Mouse (Mus musculus): ENCODE measurements at regions not wholly inside any gene's neighbourhood (a gene's known extent, or its start where the extent isn't known, plus 50 kb on each side); places are given as distances from the start of the nearest gene placed in this dataset.

- TF ChIP-seq POLR2A (IDR thresholded peaks at IDR 0.05; ENCODE audit: borderline replicate concordance, extremely low read depth, insufficient read depth, insufficient read length, poor library complexity, severe bottlenecking) (no peak), CTCF (IDR thresholded peaks at IDR 0.05; ENCODE audit: borderline replicate concordance, extremely low read depth, insufficient read depth, insufficient read length) (no peak)
- DNase-seq (ENCODE audit: low read depth) = no peak
Observed at GRCm38 (mm10) chr14:9492228-9492627, 826.2 kb upstream of the 4930452B06Rik start.

- TF ChIP-seq POLR2A (IDR thresholded peaks at IDR 0.05; ENCODE audit: borderline replicate concordance, extremely low read depth, insufficient read depth, insufficient read length, poor library complexity, severe bottlenecking) (no peak), CTCF (IDR thresholded peaks at IDR 0.05; ENCODE audit: borderline replicate concordance, extremely low read depth, insufficient read depth, insufficient read length) (no peak)
- no peak for DNase-seq (ENCODE audit: low read depth)
Observed at GRCm38 (mm10) chr14:9488585-9488984, 822.5 kb upstream of the 4930452B06Rik start.

GRCm38 (mm10) chr14:9478981-9479380 is 812.9 kb upstream of the 4930452B06Rik start:
- no peak for DNase-seq (ENCODE audit: low read depth)
- TF ChIP-seq POLR2A (IDR thresholded peaks at IDR 0.05; ENCODE audit: borderline replicate concordance, extremely low read depth, insufficient read depth, insufficient read length, poor library complexity, severe bottlenecking) = no peak
- TF ChIP-seq CTCF (IDR thresholded peaks at IDR 0.05; ENCODE audit: borderline replicate concordance, extremely low read depth, insufficient read depth, insufficient read length) = no peak

- DNase-seq (ENCODE audit: low read depth) = no peak
- TF ChIP-seq CTCF (IDR thresholded peaks at IDR 0.05; ENCODE audit: borderline replicate concordance, extremely low read depth, insufficient read depth, insufficient read length) (no peak), POLR2A (IDR thresholded peaks at IDR 0.05; ENCODE audit: borderline replicate concordance, extremely low read depth, insufficient read depth, insufficient read length, poor library complexity, severe bottlenecking) (no peak)
Observed at GRCm38 (mm10) chr14:9475169-9475568, 809.1 kb upstream of the 4930452B06Rik start.

- DNase-seq (ENCODE audit: low read depth) = no peak
- TF ChIP-seq POLR2A (IDR thresholded peaks at IDR 0.05; ENCODE audit: borderline replicate concordance, extremely low read depth, insufficient read depth, insufficient read length, poor library complexity, severe bottlenecking) (no peak), CTCF (IDR thresholded peaks at IDR 0.05; ENCODE audit: borderline replicate concordance, extremely low read depth, insufficient read depth, insufficient read length) (no peak)
Observed at GRCm38 (mm10) chr14:9469686-9470085, 803.6 kb upstream of the 4930452B06Rik start.

- no peak for DNase-seq (ENCODE audit: low read depth)
- TF ChIP-seq POLR2A (IDR thresholded peaks at IDR 0.05; ENCODE audit: borderline replicate concordance, extremely low read depth, insufficient read depth, insufficient read length, poor library complexity, severe bottlenecking) (no peak), CTCF (IDR thresholded peaks at IDR 0.05; ENCODE audit: borderline replicate concordance, extremely low read depth, insufficient read depth, insufficient read length) (no peak)
Observed at GRCm38 (mm10) chr14:9468654-9469053, 802.6 kb upstream of the 4930452B06Rik start.

- DNase-seq (ENCODE audit: low read depth) = no peak
- no peak for TF ChIP-seq POLR2A (IDR thresholded peaks at IDR 0.05; ENCODE audit: borderline replicate concordance, extremely low read depth, insufficient read depth, insufficient read length, poor library complexity, severe bottlenecking)
- TF ChIP-seq CTCF (IDR thresholded peaks at IDR 0.05; ENCODE audit: borderline replicate concordance, extremely low read depth, insufficient read depth, insufficient read length) = no peak
Observed at GRCm38 (mm10) chr14:9467690-9468458, 801.8 kb upstream of the 4930452B06Rik start.

- TF ChIP-seq POLR2A (IDR thresholded peaks at IDR 0.05; ENCODE audit: borderline replicate concordance, extremely low read depth, insufficient read depth, insufficient read length, poor library complexity, severe bottlenecking) (no peak), CTCF (IDR thresholded peaks at IDR 0.05; ENCODE audit: borderline replicate concordance, extremely low read depth, insufficient read depth, insufficient read length) (no peak)
- DNase-seq (ENCODE audit: low read depth) = no peak
Observed at GRCm38 (mm10) chr14:9460006-9460405, 794.0 kb upstream of the 4930452B06Rik start.

GRCm38 (mm10) chr14:9458856-9459255 is 792.8 kb upstream of the 4930452B06Rik start:
- no peak for DNase-seq (ENCODE audit: low read depth)
- TF ChIP-seq CTCF (IDR thresholded peaks at IDR 0.05; ENCODE audit: borderline replicate concordance, extremely low read depth, insufficient read depth, insufficient read length) (no peak), POLR2A (IDR thresholded peaks at IDR 0.05; ENCODE audit: borderline replicate concordance, extremely low read depth, insufficient read depth, insufficient read length, poor library complexity, severe bottlenecking) (no peak)

GRCm38 (mm10) chr14:9457801-9458495 is 791.9 kb upstream of the 4930452B06Rik start:
- DNase-seq (ENCODE audit: low read depth) = peak; percentile 51

GRCm38 (mm10) chr14:9455986-9456385 is 789.9 kb upstream of the 4930452B06Rik start:
- TF ChIP-seq CTCF (IDR thresholded peaks at IDR 0.05; ENCODE audit: borderline replicate concordance, extremely low read depth, insufficient read depth, insufficient read length) = no peak
- TF ChIP-seq POLR2A (IDR thresholded peaks at IDR 0.05; ENCODE audit: borderline replicate concordance, extremely low read depth, insufficient read depth, insufficient read length, poor library complexity, severe bottlenecking) = no peak
- DNase-seq (ENCODE audit: low read depth) = no peak

More at GRCm38 (mm10) chr14:9457801-9458495, 791.9 kb upstream of the 4930452B06Rik start:
- no peak for TF ChIP-seq CTCF (IDR thresholded peaks at IDR 0.05; ENCODE audit: borderline replicate concordance, extremely low read depth, insufficient read depth, insufficient read length)
- TF ChIP-seq POLR2A (IDR thresholded peaks at IDR 0.05; ENCODE audit: borderline replicate concordance, extremely low read depth, insufficient read depth, insufficient read length, poor library complexity, severe bottlenecking) = no peak

Data from brain, embryonic 14.5 days (tissue).